Mouse (Mus musculus) embryonic facial prominence, embryonic 14.5 days (tissue): ENCODE data around the gene Nipa1. TPM values are rescaled to one million over a fixed set of nuclear protein-coding genes. Genes with fewer than 3 reads are reported as not detected.
A peak's percentile ranks its signal among the peaks of the same experiment; 100 is the strongest.

Source experiments
- ATAC-seq: fragments of 200-750 bp; cut with Nextera tagmentation; 2 replicates; pipeline ENCODE4 v1.8.0; 2017; ENCODE audit warnings: low read depth, moderate number of reproducible peaks, moderate TSS enrichment
- DNase-seq: peaks from one replicate; pipeline ENCODE4 v3.0.0-alpha.2; 2015; ENCODE audit warnings: low spot score
- H3K27ac ChIP-seq: fragments of 300-500 bp; sonication (generic); replicated peaks from 2 replicates; pipeline ENCODE4 v1.5.1; 2014; ENCODE audit warnings: low read depth, mild to moderate bottlenecking, low read length, moderate library complexity
- H3K27me3 ChIP-seq: fragments of 300-500 bp; sonication (generic); replicated peaks from 2 replicates; pipeline ENCODE4 v1.6.1; 2014; ENCODE audit warnings: low read length; ENCODE audit not compliant: control insufficient read depth, insufficient read depth
- H3K36me3 ChIP-seq: fragments of 300-500 bp; sonication (generic); 2 replicates; pipeline ENCODE4 v1.6.1; 2014; ENCODE audit warnings: low read length, mixed read lengths; ENCODE audit not compliant: control insufficient read depth, insufficient read depth
- H3K4me1 ChIP-seq: fragments of 300-500 bp; sonication (generic); 2 replicates; pipeline ENCODE4 v1.6.1; 2014; ENCODE audit warnings: antibody characterized with exemption, low read length; ENCODE audit not compliant: control insufficient read depth, insufficient read depth
- H3K4me2 ChIP-seq: fragments of 300-500 bp; sonication (generic); 2 replicates; pipeline ENCODE4 v1.6.1; 2014; ENCODE audit warnings: low read depth, mild to moderate bottlenecking, low read length, moderate library complexity, mixed read lengths
- H3K4me3 ChIP-seq: fragments of 300-500 bp; sonication (generic); 2 replicates; pipeline ENCODE4 v1.5.1; 2014; ENCODE audit warnings: low read depth, mild to moderate bottlenecking, low read length
- H3K9ac ChIP-seq: fragments of 300-500 bp; sonication (generic); 2 replicates; pipeline ENCODE4 v1.6.1; 2014; ENCODE audit warnings: low read depth, mild to moderate bottlenecking, low read length, moderate library complexity, mixed read lengths
- H3K9me3 ChIP-seq: fragments of 300-500 bp; sonication (generic); 2 replicates; pipeline ENCODE4 v1.6.1; 2016; ENCODE audit warnings: low read length; ENCODE audit not compliant: control insufficient read depth
- WGBS: fragments of 180-500 bp; shearing (Covaris S2); extraction: QIAGEN DNeasy Blood & Tissue Kit; methylation state at CpG from one replicate; pipeline ENCODE4 v1.1.7; 2014; 5-methylcytosine and 5-hydroxymethylcytosine counted together
- polyA plus RNA-seq: library from polyadenylated mRNA; unstranded; fragments of >200 nt; fragmentation: Nextera tagmentation; extraction: Ambion mirVana; gene quantifications from 2 replicates; pipeline ENCODE4 v1.2.1, GENCODE M21; 2014

Nipa1 gene
- polyA plus RNA-seq, 1 experiment from 2014 or later = 7.9 TPM

DNA sequence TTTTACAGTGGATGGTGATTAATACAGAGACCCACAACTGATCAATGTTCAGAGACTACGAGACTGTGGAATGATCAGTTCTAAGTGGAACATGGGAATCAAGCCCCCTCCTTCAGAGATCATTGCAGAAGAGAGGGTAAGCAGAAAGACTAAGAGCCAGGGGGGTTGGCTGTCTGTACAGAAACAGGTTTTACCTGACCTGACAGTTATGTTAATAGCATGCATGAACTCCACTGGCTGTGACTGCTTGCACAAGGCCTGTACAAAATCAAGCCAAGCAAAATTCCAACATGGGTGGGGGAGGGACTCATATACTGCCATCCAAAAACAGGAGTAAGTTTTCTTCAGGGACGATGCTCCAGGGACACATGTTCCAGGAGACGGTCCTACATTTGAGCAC lies 28.6 kb downstream of the Nipa1 start:
- H3K27me3 ChIP-seq = no peaks in the 10 kb centered on the region
- no peak overlapping the region for H3K4me2 ChIP-seq
- no peaks in the 10 kb centered on the region for H3K4me1 ChIP-seq
- no peak overlapping the region for H3K4me3 ChIP-seq
- peak; percentile 37 for DNase-seq
- H3K36me3 ChIP-seq = 0 out of 2 replicates have a peak, but pooled peaks cover 4% of the 10 kb centered on the region
- H3K9me3 ChIP-seq = no peaks in the 10 kb centered on the region
- no peak overlapping the region for H3K27ac ChIP-seq
- no peak overlapping the region for H3K9ac ChIP-seq
- ATAC-seq = no peak
- WGBS = 87% methylated on average over 3 of the region's 3 CpGs

DNA sequence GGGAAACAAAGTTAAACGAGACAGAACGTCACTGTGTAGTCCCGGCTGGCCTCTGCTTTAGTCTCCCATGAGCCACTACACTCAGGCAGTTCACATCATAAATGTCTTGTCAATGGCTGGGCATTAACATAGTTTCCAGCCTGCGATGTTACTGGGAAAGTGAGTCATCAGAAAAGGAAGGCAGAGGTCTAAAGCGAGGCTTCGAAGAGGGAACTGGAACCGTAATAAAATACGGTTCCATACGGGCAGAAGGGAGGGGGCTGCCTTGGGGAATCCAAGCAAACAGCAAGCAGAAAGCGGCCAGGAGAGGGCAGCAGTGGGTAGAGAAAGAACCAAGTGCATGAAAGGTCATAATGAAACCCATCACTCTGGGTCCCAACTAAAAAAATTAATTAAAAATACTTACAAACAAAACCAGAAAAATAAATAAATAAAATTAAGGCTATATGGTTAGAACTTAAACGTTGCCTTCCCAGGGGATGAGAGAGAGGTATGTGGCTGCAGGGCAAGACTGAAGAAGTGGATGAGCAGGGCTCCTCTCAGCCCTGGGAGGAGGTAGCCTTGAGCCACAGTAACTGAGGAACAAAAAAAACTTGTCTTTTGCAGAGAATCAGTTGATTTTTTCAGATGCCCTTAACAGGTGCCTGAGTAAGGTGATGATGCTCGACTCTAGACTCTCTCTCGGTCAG lies 33.1 kb downstream of the Nipa1 start:
- H3K9ac ChIP-seq = 0 out of 2 replicates have a peak overlapping the region, but pooled peaks have one; percentile 7
- H3K4me2 ChIP-seq = peak overlapping the region; percentile 25
- WGBS = 27% methylated on average over 13 of the region's 13 CpGs
- ATAC-seq (peak; percentile 73), DNase-seq (peak; percentile 62)
- no peaks in the 10 kb centered on the region for H3K9me3 ChIP-seq
- H3K4me1 ChIP-seq = no peaks in the 10 kb centered on the region
- H3K36me3 ChIP-seq = 0 out of 2 replicates have a peak, but pooled peaks cover 4% of the 10 kb centered on the region
- H3K27ac ChIP-seq = no peak overlapping the region
- no peaks in the 10 kb centered on the region for H3K27me3 ChIP-seq
- H3K4me3 ChIP-seq = no peak overlapping the region

DNA sequence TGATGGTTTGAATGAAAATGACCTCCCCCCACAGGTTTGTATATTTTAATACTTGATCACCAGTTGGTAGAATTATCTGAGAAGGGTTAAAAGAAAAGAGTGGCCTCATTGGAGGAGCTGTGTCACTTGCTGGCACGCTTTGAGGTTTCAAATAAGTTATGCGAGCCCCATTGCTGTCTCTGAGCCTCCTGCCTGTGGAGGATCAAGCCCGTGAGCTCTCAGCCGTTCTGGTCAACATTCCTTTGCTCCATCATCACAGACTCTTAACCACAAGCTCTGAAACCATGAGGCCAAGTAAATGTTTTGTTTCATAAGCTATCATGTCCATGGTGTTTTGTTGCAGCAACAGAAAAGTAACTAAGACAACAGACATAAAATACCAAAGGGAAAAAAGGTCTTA lies 35.0 kb downstream of the Nipa1 start:
- no peak overlapping the region for H3K4me3 ChIP-seq
- no peaks in the 10 kb centered on the region for H3K27me3 ChIP-seq
- DNase-seq (no peak), ATAC-seq (no peak)
- no peak overlapping the region for H3K4me2 ChIP-seq
- H3K36me3 ChIP-seq = 0 out of 2 replicates have a peak, but pooled peaks cover 7% of the 10 kb centered on the region
- H3K9me3 ChIP-seq = no peaks in the 10 kb centered on the region
- no peak overlapping the region for H3K9ac ChIP-seq
- no peak overlapping the region for H3K27ac ChIP-seq
- H3K4me1 ChIP-seq = no peaks in the 10 kb centered on the region
- WGBS = 61% methylated on average over 4 of the region's 4 CpGs

DNA sequence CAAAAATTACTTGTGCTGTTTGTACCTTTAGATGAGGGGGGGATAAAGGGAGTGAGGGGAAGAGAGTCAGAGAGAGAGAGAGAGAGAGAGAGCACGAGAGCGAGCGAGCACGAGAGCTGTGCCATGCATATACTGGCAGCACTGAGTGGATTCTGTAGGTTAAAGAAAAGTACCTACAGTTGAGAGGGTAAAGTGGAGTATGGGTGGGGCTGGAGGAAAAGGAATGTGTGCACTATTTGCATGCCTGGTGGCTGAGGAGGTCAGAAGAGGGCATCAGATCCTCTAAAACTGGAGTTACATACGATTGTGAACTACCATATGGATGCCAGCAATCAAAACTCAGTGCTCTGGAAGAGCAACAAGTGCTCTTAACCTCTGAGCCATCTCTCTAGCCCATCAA lies 36.6 kb downstream of the Nipa1 start:
- no peaks in the 10 kb centered on the region for H3K27me3 ChIP-seq
- DNase-seq = no peak
- no peak overlapping the region for H3K9ac ChIP-seq
- WGBS = 79% methylated on average over 5 of the region's 5 CpGs
- no peaks in the 10 kb centered on the region for H3K9me3 ChIP-seq
- no peak overlapping the region for H3K4me3 ChIP-seq
- H3K27ac ChIP-seq = no peak overlapping the region
- peaks cover 11% of the 10 kb centered on the region for H3K36me3 ChIP-seq
- no peak overlapping the region for H3K4me2 ChIP-seq
- H3K4me1 ChIP-seq = no peaks in the 10 kb centered on the region
- no peak for ATAC-seq

DNA sequence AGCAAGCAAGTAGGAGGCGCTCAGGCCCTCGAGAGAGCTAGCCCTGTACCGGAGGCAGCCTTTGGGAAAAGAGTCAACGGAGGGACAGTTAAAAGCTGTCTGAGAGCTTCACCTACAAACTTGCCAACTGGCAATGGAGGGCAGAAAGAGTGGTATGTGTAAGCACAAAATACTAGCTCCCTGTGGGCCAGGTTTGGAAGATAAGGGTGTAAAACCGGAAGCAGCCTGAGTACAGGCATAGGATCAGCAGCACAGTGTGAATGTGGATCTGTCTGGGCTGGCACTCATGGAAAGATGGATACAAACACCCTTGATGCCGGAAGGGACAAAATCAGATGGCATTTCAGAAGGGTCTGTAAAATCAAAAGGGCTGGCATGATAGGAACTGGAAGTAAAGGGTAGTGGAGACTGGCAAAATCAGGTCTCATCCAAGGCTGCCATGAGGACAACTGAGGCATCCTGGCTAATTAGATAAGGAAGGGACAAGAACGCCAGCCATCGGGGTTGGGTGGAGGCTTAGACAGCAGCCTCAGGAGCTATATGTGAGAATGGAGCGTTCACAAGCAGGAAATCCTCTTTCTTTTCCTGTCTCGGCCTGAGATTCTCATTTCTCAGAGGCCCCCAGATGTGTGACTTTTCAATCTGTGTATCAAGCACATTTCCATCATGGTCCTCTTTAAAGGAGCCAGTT lies 37.6 kb downstream of the Nipa1 start:
- no peaks in the 10 kb centered on the region for H3K27me3 ChIP-seq
- H3K36me3 ChIP-seq = peaks cover 11% of the 10 kb centered on the region
- no peak overlapping the region for H3K9ac ChIP-seq
- no peak overlapping the region for H3K4me2 ChIP-seq
- no peaks in the 10 kb centered on the region for H3K9me3 ChIP-seq
- no peak for DNase-seq
- no peak overlapping the region for H3K27ac ChIP-seq
- 83% methylated on average over 10 of the region's 10 CpGs for WGBS
- H3K4me3 ChIP-seq = no peak overlapping the region
- H3K4me1 ChIP-seq = no peaks in the 10 kb centered on the region
- ATAC-seq = no peak

DNA sequence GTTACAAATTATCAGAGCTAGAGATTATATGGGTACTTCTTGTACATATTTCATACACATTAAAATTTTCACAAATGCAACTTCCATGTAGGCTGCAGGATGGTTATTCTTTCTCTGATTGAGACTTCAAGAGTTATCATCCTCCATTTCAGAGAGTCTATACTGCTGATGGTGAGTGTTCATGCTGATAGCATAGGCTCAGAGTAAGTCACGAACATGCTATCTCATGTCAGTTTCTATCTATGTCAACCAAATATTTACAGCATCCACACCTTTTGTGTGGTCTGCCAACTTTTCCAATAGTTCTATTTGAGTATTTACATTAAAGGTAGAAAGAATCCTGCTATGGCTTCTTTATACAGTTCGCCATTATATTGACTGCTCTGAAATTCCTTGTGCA lies 38.2 kb downstream of the Nipa1 start:
- WGBS = 94% methylated on average over 2 of the region's 2 CpGs
- ATAC-seq = no peak
- no peak overlapping the region for H3K4me2 ChIP-seq
- H3K4me1 ChIP-seq = no peaks in the 10 kb centered on the region
- no peak overlapping the region for H3K27ac ChIP-seq
- no peaks in the 10 kb centered on the region for H3K9me3 ChIP-seq
- H3K4me3 ChIP-seq = no peak overlapping the region
- no peak for DNase-seq
- no peak overlapping the region for H3K9ac ChIP-seq
- no peaks in the 10 kb centered on the region for H3K27me3 ChIP-seq
- peaks cover 11% of the 10 kb centered on the region for H3K36me3 ChIP-seq

DNA sequence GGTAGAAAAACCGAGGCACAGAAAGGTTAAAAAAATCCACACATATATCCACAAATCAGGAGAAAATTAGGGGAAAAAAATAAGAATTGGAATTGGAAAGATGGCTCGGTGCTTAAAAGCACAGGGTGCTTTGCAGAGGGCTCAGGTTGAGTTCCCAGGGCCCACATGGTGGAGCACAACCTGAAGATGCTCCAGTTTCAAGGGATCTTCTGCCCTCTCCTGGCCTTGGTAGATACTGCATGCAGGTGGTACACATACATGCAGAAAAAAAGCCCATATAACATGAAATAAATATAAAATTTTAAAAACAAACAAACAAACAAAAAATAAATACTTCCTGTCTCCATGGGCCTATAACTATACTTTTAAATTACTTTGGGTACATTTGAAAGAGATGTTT lies 45.3 kb downstream of the Nipa1 start:
- Histone ChIP-seq H3K9ac (no peak overlapping the region), H3K27ac (no peak overlapping the region), H3K4me2 (no peak overlapping the region), H3K9me3 (no peaks in the 10 kb centered on the region), H3K27me3 (no peaks in the 10 kb centered on the region), H3K4me1 (no peaks in the 10 kb centered on the region), H3K36me3 (peaks cover 10% of the 10 kb centered on the region), H3K4me3 (no peak overlapping the region)
- DNase-seq = no peak
- 96% methylated on average over 2 of the region's 2 CpGs for WGBS
- no peak for ATAC-seq

DNA sequence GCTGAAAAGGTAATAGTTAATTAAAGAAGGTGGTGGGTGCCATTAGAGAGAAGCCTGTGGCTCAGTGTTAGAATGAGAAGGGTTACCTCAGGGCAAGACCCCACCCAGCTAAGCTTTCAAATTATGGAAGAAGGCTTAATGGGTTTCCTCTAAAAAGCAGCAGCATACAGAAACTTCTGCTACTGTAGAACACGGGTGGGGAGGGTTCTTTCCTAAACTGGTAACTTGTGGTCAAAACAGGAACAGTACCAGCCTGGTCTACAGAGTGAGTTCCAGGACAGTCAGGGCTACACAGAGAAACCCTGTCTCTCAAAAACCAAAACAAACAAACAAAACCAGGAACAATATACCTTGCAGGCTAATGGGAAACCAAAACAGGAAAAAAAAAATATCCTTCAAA lies 50.3 kb downstream of the Nipa1 start:
- no peaks in the 10 kb centered on the region for H3K27me3 ChIP-seq
- ATAC-seq = no peak
- H3K9me3 ChIP-seq = no peaks in the 10 kb centered on the region
- H3K4me3 ChIP-seq = no peak overlapping the region
- WGBS = 74% methylated on average over 1 of the region's 1 CpGs
- no peaks in the 10 kb centered on the region for H3K4me1 ChIP-seq
- peaks cover 4% of the 10 kb centered on the region; the same call in 1 of the 2 replicates for H3K36me3 ChIP-seq
- no peak overlapping the region for H3K4me2 ChIP-seq
- no peak overlapping the region for H3K27ac ChIP-seq
- DNase-seq = no peak
- H3K9ac ChIP-seq = no peak overlapping the region
